Mouse (Mus musculus) frontal cortex, adult 2 months (tissue): ENCODE data around the gene Hus1b. TPM values are rescaled to one million over a fixed set of nuclear protein-coding genes. Genes with fewer than 3 reads are reported as not detected.

Experiments used
- DNase-seq, 2 experiments: peaks; one replicate each; pipeline ENCODE4 v3.0.0; 2022; ENCODE audit warnings: low spot score in 1 of 2; ENCODE audit errors: extremely low spot score in 1 of 2
- polyA plus RNA-seq: library from polyadenylated mRNA; depleted of rRNA; stranded (reverse); fragments of >200 nt; gene quantifications from 2 replicates; pipeline ENCODE4 v1.2.3, GENCODE M21; 2012; rRNA removed

The Hus1b gene
- 0.22 and 0.25 TPM in 2 replicates for polyA plus RNA-seq

GRCm38 (mm10) chr13:30947540-30947939 lies at the start of gene Hus1b:
Gene Hus1b, minus strand, starts transcription at chr13:30947759.
- no peak for DNase-seq

GRCm38 (mm10) chr13:30994249-30994858 lies 46.8 kb upstream of the Hus1b start:
- no peak for DNase-seq

GRCm38 (mm10) chr13:30993819-30994218 lies 46.3 kb upstream of the Hus1b start:
- DNase-seq: peak in 1 of 2 experiments; percentile 85

GRCm38 (mm10) chr13:30990233-30990632 lies 42.7 kb upstream of the Hus1b start:
- DNase-seq: no peak

DNA sequence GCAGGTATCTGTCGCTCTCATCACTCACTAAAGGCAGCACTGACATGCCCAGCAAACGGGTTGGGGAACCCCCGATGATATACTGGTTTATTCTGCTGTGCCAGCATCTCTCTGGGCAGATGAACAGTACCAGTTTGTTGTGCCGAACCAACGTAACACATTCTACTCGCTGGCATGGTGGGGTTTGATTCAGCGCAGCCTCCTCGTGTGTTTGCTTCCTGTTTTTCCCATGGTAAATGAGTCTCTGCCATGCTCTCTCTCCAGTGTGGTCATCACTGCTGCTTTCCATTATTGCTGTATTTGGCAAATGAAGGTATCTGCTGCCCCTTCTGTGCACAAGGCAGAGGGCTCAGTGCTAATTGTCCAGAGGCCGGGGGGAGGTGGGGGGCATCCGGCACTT lies 42.2 kb upstream of the Hus1b start:
- DNase-seq: no peak

GRCm38 (mm10) chr13:30987686-30988085 lies 40.1 kb upstream of the Hus1b start:
- DNase-seq: no peak

GRCm38 (mm10) chr13:30986934-30987455 lies 39.4 kb upstream of the Hus1b start:
- no peak for DNase-seq

- DNase-seq: peak in 1 of 2 experiments; percentile 46
Observed at GRCm38 (mm10) chr13:30985598-30986466, 38.3 kb upstream of the Hus1b start.

DNA sequence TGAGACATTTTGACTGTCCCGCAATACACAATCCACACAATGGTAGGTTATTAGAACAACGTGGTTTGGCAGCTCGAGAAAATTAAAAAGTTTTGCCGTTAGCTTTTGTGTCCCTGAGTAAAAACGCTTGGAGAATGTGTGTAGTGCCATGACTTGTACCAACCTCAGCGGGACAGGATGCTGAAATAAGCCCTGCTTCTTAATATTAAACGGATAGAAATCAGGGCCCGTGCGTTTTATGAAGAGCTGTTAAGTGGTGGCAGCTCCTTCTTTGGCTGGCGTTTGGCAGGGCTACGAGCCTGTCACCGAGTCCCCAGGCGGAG lies 37.7 kb upstream of the Hus1b start:
- DNase-seq: no peak

DNA sequence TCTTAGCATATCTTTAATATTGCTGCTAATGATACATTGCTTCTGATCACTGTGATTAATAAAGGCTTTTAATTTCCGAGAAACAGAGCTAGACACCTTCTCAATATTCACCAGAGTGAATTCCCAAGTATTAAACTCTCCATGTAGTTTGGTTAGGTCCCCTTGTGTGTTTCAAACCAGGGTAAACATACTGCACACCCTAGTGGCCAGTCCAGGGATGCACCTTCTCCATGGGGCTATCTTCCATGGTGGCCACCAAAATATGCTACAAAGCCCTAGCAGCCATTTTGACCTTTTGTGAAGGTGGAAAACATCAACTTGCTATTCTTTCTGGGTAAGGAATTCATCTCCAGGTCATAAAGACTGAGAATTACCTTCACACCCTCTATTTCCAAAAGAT lies 34.1 kb upstream of the Hus1b start:
- DNase-seq: peak in 1 of 2 experiments; percentile 36

GRCm38 (mm10) chr13:30978224-30978623 lies 30.7 kb upstream of the Hus1b start:
- peak; percentile 37 to 51 for DNase-seq

- no peak for DNase-seq
Observed at GRCm38 (mm10) chr13:30976536-30977084, 29.1 kb upstream of the Hus1b start.

DNA sequence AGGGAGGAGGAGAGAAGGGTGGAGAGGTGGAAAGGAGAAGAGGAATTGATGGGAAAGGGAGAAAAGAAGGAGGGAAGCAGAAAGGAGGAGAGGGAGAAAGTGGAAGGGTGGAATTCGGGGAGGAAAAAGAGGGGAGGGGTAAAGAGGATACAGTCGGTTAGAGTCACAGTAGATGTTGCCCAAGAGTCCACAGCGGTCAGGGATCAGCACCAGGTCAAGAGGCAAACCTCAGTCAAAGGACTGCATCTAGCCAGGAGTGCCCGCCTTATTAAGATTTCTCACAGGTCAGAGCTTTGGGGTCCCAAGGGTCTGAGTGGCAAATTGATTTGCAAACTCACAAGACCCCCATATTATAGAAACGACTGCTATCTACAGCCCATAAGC lies 26.7 kb upstream of the Hus1b start:
- no peak for DNase-seq

DNA sequence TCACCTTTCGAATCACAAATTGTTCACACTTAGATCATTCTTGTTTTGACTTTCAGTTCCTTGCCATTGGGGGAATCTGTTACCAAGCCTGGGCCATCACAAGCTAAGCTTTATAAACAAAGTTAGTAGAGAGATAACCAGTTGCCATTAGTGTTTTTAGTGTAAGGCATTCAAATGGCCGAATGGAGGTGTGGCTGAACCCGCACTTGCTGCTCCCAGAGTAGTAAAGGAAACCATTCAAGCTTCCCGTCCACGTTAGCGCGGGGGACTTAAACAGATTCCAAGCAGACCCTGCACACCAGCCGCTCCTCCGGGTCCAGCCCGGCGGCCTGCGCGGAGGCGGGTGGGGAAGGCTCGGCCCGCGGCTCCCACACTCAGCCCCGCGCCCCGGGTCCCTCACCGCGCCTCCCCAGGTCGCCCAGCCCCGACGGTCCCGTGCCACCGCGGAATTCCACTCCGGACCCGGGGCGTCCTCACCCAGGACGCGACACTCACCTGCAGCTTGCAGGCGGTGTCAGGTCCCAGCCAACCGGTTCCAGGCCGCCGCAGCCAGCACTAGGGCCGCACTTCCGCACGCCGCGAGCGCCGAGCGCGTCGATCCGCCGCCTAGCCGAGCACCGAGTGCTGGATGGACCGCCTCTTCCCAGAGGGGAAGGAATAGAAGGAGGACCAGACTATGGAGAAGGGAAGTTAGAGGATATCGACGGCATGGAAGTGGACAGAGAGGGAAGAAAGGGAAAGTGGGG lies 26.1 kb upstream of the Hus1b start, which contains the start of the genes Exoc2 and Gm5447:
Gene Exoc2, minus strand, starts transcription at position 593 of the 746 bp plus-strand sequence.
Gene Gm5447, plus strand, starts transcription at position 704 of the 746 bp plus-strand sequence.
- DNase-seq: peak; percentile 31 to 84

GRCm38 (mm10) chr13:30972102-30972501 lies 24.5 kb upstream of the Hus1b start:
- no peak for DNase-seq

GRCm38 (mm10) chr13:30971047-30971446 lies 23.5 kb upstream of the Hus1b start:
- DNase-seq: no peak

DNA sequence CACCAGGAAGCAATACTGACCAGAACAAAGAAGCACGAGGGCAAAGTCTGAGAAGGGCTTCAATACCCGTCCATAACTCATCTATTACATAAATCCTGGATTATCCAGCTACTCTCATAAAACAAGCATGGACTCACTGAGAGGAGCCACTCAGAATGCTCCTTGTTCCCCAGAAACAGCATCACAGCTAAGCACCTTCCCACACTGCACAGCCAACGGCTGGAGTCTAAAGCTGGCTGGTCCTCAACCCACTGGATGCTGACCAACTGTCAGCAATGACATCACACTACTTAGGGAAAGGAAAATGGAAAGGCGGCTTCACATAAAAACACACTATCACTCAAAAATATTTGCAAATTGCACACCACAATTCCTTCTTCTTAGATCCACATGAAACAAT lies 20.8 kb upstream of the Hus1b start:
- DNase-seq: peak in 1 of 2 experiments; percentile 32

GRCm38 (mm10) chr13:30966507-30966911 lies 18.9 kb upstream of the Hus1b start:
- no peak for DNase-seq

DNA sequence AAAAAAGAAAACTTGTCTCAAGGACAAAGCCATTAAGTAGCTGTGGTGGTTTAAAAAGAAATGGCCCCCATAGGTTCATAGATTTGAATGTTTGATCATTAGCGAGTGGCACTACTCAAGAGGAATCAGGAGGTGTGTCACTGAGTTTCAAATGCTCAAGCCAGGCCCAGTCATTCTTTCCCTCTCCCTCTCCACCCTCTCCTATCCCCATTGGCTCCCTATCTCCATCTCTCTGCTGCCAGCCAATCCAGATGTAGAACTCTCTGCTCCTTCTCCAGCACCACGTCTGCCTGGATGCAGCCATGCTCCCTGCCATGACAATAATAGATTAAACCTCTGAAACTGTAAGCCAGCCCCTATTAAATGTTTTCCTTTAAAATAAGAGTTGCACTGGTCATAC lies 14.4 kb upstream of the Hus1b start:
- DNase-seq: no peak

- DNase-seq: no peak
Observed at GRCm38 (mm10) chr13:30960714-30961113, 13.2 kb upstream of the Hus1b start.

- no peak for DNase-seq
Observed at GRCm38 (mm10) chr13:30953580-30953979, 6.0 kb upstream of the Hus1b start.
